Mouse (Mus musculus) ES-E14 (cell line): Measurements from ENCODE around the gene Slc38a3.

Experiments
- CHD2 ChIP-seq: IDR thresholded peaks from 2 replicates; pipeline ENCODE4 v1.6.1; 2014; ENCODE audit warnings: mild to moderate bottlenecking, low read depth, low read length, inconsistent platforms
- MAFK ChIP-seq: IDR thresholded peaks from 2 replicates; pipeline ENCODE4 v1.6.1; 2014; ENCODE audit warnings: mild to moderate bottlenecking, low read depth, low read length, inconsistent platforms; ENCODE audit not compliant: insufficient read depth
- ZC3H11A ChIP-seq: IDR thresholded peaks from 2 replicates; pipeline ENCODE4 v1.6.1; 2012; ENCODE audit warnings: low read depth, mild to moderate bottlenecking, inconsistent platforms, low read length, borderline replicate concordance
- ZNF384 ChIP-seq: IDR thresholded peaks from 2 replicates; pipeline ENCODE4 v1.6.1; 2012; ENCODE audit warnings: low read depth, low read length, inconsistent platforms

DNA sequence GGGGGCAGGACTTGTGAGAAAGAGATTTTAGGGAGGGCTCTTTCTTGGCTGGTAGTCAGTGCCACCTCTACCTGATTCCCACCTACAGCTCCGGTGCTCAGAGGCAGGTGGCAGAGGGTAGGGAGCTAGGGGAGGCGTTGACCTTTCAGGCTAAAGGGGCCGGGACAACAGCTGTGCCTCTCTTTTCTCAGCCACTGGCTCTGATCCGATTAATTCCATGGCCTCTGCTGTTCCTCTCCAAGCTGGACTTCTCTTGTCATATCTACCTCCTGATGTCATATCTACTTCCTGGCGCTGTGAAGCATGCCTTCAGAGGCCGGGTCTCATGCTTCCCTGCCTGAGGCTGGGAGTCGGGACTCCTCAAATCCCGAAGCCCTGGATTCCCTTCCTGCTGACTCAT lies 1.3 kb downstream of the Slc38a3 start:
- no peak for TF ChIP-seq CHD2
- no peak for TF ChIP-seq ZNF384
- no peak for TF ChIP-seq MAFK
- no peak for TF ChIP-seq ZC3H11A
